Mouse (Mus musculus) C2C12 (cell line): ENCODE results near the gene Prdm1. TPM values are rescaled to one million over a fixed set of nuclear protein-coding genes. Genes with fewer than 3 reads are reported as not detected.

Experiments
- H3K27me3 ChIP-seq: one replicate; pipeline ENCODE4 v1.6.1; 2011; ENCODE audit not compliant: control insufficient read depth, insufficient read depth, insufficient read length
- H3K36me3 ChIP-seq: one replicate; pipeline ENCODE4 v1.6.1; 2011; ENCODE audit not compliant: control insufficient read depth, insufficient read depth
- H3K4me3 ChIP-seq: one replicate; pipeline ENCODE4 v1.5.1; 2011; ENCODE audit warnings: mild to moderate bottlenecking, control low read depth; ENCODE audit not compliant: poor library complexity, insufficient read depth, severe bottlenecking
- H3K79me2 ChIP-seq: one replicate; pipeline ENCODE4 v1.6.1; 2011; ENCODE audit not compliant: control insufficient read depth, insufficient read depth
- H3K79me3 ChIP-seq: one replicate; pipeline ENCODE4 v1.6.1; 2011; ENCODE audit warnings: low read depth, control low read depth
- H3ac ChIP-seq: one replicate; pipeline ENCODE3; 2011; ENCODE audit warnings: low read depth; ENCODE audit not compliant: control insufficient read depth, insufficient read length
- CEBPB ChIP-seq: IDR thresholded peaks from one replicate; pipeline ENCODE4 v1.6.1; 2011; ENCODE audit warnings: low read depth, mild to moderate bottlenecking, control low read depth, moderate library complexity
- CTCF ChIP-seq: IDR thresholded peaks from one replicate; pipeline ENCODE4 v1.5.1; 2011; ENCODE audit not compliant: control insufficient read depth, insufficient read depth, insufficient read length
- FOSL1 ChIP-seq: IDR thresholded peaks from one replicate; pipeline ENCODE4 v1.8.0; 2011; ENCODE audit warnings: mild to moderate bottlenecking, low read length; ENCODE audit not compliant: poor library complexity, insufficient read depth, severe bottlenecking
- MAX ChIP-seq: IDR thresholded peaks from one replicate; pipeline ENCODE4 v1.6.1; 2011; ENCODE audit warnings: mild to moderate bottlenecking, control low read depth
- MYOD1 ChIP-seq: IDR thresholded peaks from one replicate; pipeline ENCODE4 v1.6.1; 2011; ENCODE audit warnings: low read depth; ENCODE audit not compliant: control insufficient read depth, insufficient read length
- MYOG ChIP-seq: IDR thresholded peaks from one replicate; pipeline ENCODE4 v1.6.1; 2011; ENCODE audit not compliant: control insufficient read depth, insufficient read length; ENCODE audit errors: extremely low read depth
- USF1 ChIP-seq: IDR thresholded peaks from one replicate; pipeline ENCODE4 v1.6.1; 2011; ENCODE audit warnings: low read depth, mild to moderate bottlenecking, control low read depth, moderate library complexity
- polyA plus RNA-seq: library from polyadenylated mRNA; unstranded; fragments of >200 nt; fragmentation: generic; extraction: Trizol; gene quantifications from one replicate; pipeline ENCODE4 v1.2.1, GENCODE M21; 2012; ENCODE audit warnings: missing spikeins

Prdm1 gene
- polyA plus RNA-seq, 1 experiment = 0.02 TPM

- Histone ChIP-seq H3ac (no peak overlapping the region), H3K27me3 (no peaks in the 10 kb centered on the region), H3K79me3 (no peaks in the 10 kb centered on the region), H3K4me3 (no peak overlapping the region), H3K79me2 (no peaks in the 10 kb centered on the region), H3K36me3 (no peaks in the 10 kb centered on the region)
- no peak for TF ChIP-seq FOSL1
- no peak for TF ChIP-seq MAX
- TF ChIP-seq CEBPB = no peak
- no peak for TF ChIP-seq MYOD1
- TF ChIP-seq MYOG = no peak
- no peak for TF ChIP-seq CTCF
These were observed 51.1 kb downstream of the Prdm1 start for GRCm38 (mm10) chr10:44477240-44477639.

GRCm38 (mm10) chr10:44476523-44476922, 51.8 kb downstream of the Prdm1 start:
- Histone ChIP-seq H3K4me3 (no peak overlapping the region), H3K79me3 (no peaks in the 10 kb centered on the region), H3K27me3 (no peaks in the 10 kb centered on the region), H3ac (no peak overlapping the region), H3K36me3 (no peaks in the 10 kb centered on the region), H3K79me2 (no peaks in the 10 kb centered on the region)
- TF ChIP-seq FOSL1 = no peak
- no peak for TF ChIP-seq MYOG
- no peak for TF ChIP-seq CTCF
- TF ChIP-seq MAX = no peak
- no peak for TF ChIP-seq CEBPB
- no peak for TF ChIP-seq USF1
- TF ChIP-seq MYOD1 = no peak

- Histone ChIP-seq H3K4me3 (no peak overlapping the region), H3K79me2 (no peaks in the 10 kb centered on the region), H3K36me3 (no peaks in the 10 kb centered on the region), H3K27me3 (no peaks in the 10 kb centered on the region), H3ac (no peak overlapping the region), H3K79me3 (no peaks in the 10 kb centered on the region)
- no peak for TF ChIP-seq CTCF
- TF ChIP-seq FOSL1 = no peak
- TF ChIP-seq MAX = no peak
- TF ChIP-seq USF1 = no peak
- no peak for TF ChIP-seq MYOG
- no peak for TF ChIP-seq CEBPB
- TF ChIP-seq MYOD1 = no peak
These were observed 52.9 kb downstream of the Prdm1 start for GRCm38 (mm10) chr10:44475376-44475775.

GRCm38 (mm10) chr10:44474256-44474655, 54.0 kb downstream of the Prdm1 start:
- TF ChIP-seq CTCF (no peak), FOSL1 (no peak), CEBPB (no peak), MAX (no peak), MYOG (no peak), USF1 (no peak)
- Histone ChIP-seq H3K36me3 (no peaks in the 10 kb centered on the region), H3ac (no peak overlapping the region), H3K4me3 (no peak overlapping the region), H3K79me2 (no peaks in the 10 kb centered on the region), H3K27me3 (no peaks in the 10 kb centered on the region), H3K79me3 (no peaks in the 10 kb centered on the region)

GRCm38 (mm10) chr10:44465618-44466017, 62.7 kb downstream of the Prdm1 start:
- Histone ChIP-seq H3K4me3 (no peak overlapping the region), H3K27me3 (no peaks in the 10 kb centered on the region), H3ac (no peak overlapping the region), H3K79me3 (no peaks in the 10 kb centered on the region), H3K79me2 (no peaks in the 10 kb centered on the region), H3K36me3 (no peaks in the 10 kb centered on the region)
- no peak for TF ChIP-seq CEBPB
- TF ChIP-seq MAX = no peak
- no peak for TF ChIP-seq MYOG
- no peak for TF ChIP-seq MYOD1
- TF ChIP-seq FOSL1 = no peak
- TF ChIP-seq USF1 = no peak
- no peak for TF ChIP-seq CTCF

- H3K4me3 ChIP-seq = no peak overlapping the region
- TF ChIP-seq MYOG (no peak), CEBPB (no peak), MYOD1 (no peak), CTCF (no peak), USF1 (no peak), MAX (no peak), FOSL1 (no peak)
- H3K79me3 ChIP-seq = no peaks in the 10 kb centered on the region
- no peak overlapping the region for H3ac ChIP-seq
- H3K36me3 ChIP-seq = no peaks in the 10 kb centered on the region
- no peaks in the 10 kb centered on the region for H3K27me3 ChIP-seq
- no peaks in the 10 kb centered on the region for H3K79me2 ChIP-seq
These were observed 63.7 kb downstream of the Prdm1 start for GRCm38 (mm10) chr10:44464563-44464962.
